Mouse (Mus musculus): ENCODE data around the gene Tmem50b. TPM values are rescaled to one million over a fixed set of nuclear protein-coding genes. Genes with fewer than 3 reads are reported as not detected.

Tmem50b gene
- total and polyA plus RNA-seq, 2 experiments from 2014 or later = 79.6 to 114 TPM

DNA sequence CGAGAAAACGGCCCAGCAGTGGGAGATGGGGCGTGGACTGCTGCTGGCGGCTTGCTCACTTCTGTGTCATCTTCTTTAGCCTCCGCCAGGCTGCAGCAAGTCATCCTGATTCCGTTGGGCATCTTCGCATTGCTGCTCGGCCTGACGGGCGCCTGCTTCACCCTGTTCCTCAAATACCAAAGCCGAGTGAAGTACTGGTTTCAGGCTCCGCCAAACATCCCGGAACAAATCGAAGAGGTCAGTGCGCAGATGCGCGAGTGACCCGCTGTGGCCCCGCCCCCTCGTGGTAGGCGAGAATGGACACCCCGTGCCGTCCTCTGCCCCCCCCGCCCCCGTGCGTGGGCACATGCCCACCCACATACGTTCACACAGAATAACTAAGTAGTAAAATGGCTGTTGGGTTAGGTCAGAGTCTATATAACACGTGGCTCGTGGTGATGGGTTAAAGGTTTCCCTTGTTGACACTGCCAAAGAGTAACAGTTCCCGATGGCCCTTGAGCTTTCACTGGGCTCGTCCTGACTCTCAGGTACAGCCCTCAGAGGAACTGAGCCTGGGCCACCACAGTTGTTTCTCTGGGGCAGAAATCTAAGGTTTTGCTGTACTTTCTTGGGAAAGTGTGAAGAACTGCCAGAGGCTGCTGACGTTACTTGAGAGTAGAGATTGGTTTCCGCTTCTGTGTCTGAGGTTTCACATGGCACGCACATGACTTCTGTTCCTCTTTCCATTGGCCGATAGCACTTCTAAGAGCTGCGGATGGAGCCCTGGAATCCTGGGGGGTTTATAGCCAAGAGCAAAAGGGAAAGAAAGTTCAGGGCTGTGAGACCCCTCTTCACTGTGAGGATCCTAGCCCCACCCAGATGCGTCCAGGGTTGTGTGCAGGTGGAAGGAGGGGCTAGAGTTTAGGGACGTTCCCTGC, 35.8 kb downstream of the Tmem50b start:
- Histone ChIP-seq H3K4me1 (ENCODE audit: insufficient read depth, low read length) (no peaks in the 10 kb centered on the region), H3K4me3 (ENCODE audit: low read length) (no peak overlapping the region), H3K27me3 (ENCODE audit: insufficient read depth, low read length) (no peaks in the 10 kb centered on the region), H3K9me3 (ENCODE audit: low read length) (no peaks in the 10 kb centered on the region), H3K4me2 (ENCODE audit: low read depth, low read length) (no peak overlapping the region), H3K36me3 (ENCODE audit: insufficient read depth, low read length) (peaks cover 13% of the 10 kb centered on the region; the same call in 1 of the 2 replicates), H3K27ac (no peak overlapping the region), H3K9ac (replicated peaks; ENCODE audit: low read length) (no peak overlapping the region)
- TF ChIP-seq CTCF (IDR thresholded peaks at IDR 0.05; ENCODE audit: low read depth) = no peak
- 0 out of 2 replicates have a peak, but pooled peaks have one; percentile 33 for ATAC-seq
- WGBS = 71% methylated on average over 38 of the region's 38 CpGs
- no peak for DNase-seq (ENCODE audit: low spot score)

DNA sequence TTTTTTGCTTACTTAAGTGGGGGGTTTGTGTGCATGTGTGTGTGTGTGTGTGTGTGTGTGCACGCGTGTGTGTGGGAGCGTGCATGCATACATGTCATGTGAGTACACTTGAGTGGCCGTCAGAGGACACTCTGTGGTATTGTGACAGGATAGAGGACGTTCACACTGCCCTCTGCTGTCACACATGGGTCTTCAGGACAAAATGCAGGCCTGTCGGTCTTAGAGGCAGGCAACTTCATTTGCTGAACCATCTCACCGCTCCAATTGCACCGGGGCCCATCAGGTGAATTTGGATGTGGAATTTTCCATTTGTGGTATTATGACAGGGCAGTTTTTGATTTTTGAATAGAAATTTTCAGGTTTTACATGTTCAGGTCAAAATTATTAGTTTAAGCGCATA, 36.5 kb downstream of the Tmem50b start:
- H3K36me3 ChIP-seq (ENCODE audit: insufficient read depth, low read length) = peaks cover 13% of the 10 kb centered on the region; the same call in 1 of the 2 replicates
- ATAC-seq = peak; percentile 83

DNA sequence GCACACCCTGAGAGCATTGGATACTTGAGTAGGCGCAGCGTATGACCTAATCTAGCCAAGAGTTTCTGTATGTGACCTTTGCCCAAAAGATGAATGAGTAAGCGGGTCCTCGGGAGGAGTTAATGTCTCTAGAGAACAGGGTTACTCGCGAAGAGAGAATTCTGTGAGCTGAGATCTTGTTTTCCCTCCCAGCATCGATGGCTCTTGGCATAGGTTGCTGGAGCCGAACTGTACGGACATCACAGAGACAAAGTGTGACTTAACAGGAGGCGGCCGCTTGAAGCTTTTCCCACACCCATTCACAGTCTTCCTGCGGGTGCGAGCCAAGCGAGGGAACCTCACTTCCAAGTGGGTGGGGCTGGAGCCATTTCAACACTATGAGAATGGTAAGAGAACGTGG, 39.9 kb downstream of the Tmem50b start:
- H3K4me1 ChIP-seq (ENCODE audit: insufficient read depth, low read length) = no peaks in the 10 kb centered on the region
- ATAC-seq (no peak), DNase-seq (ENCODE audit: low spot score) (peak; percentile 12)
- 78% methylated on average over 15 of the region's 15 CpGs for WGBS
- no peak overlapping the region for H3K4me2 ChIP-seq (ENCODE audit: low read depth, low read length)
- TF ChIP-seq CTCF (IDR thresholded peaks at IDR 0.05; ENCODE audit: low read depth) = no peak
- H3K9me3 ChIP-seq (ENCODE audit: low read length) = no peaks in the 10 kb centered on the region
- no peak overlapping the region for H3K9ac ChIP-seq (replicated peaks; ENCODE audit: low read length)
- H3K36me3 ChIP-seq (ENCODE audit: insufficient read depth, low read length) = peaks cover 4% of the 10 kb centered on the region; the same call in 1 of the 2 replicates
- H3K4me3 ChIP-seq (ENCODE audit: low read length) = no peak overlapping the region
- H3K27ac ChIP-seq = no peak overlapping the region
- H3K27me3 ChIP-seq (ENCODE audit: insufficient read depth, low read length) = no peaks in the 10 kb centered on the region

More for the DNA sequence above, 36.5 kb downstream of the Tmem50b start:
- TF ChIP-seq CTCF (IDR thresholded peaks at IDR 0.05; ENCODE audit: low read depth) = peak; percentile 77
- Histone ChIP-seq H3K27me3 (ENCODE audit: insufficient read depth, low read length) (no peaks in the 10 kb centered on the region), H3K4me1 (ENCODE audit: insufficient read depth, low read length) (no peaks in the 10 kb centered on the region), H3K9me3 (ENCODE audit: low read length) (no peaks in the 10 kb centered on the region), H3K4me2 (ENCODE audit: low read depth, low read length) (no peak overlapping the region), H3K4me3 (ENCODE audit: low read length) (no peak overlapping the region), H3K9ac (replicated peaks; ENCODE audit: low read length) (no peak overlapping the region), H3K27ac (no peak overlapping the region)
- DNase-seq (ENCODE audit: low spot score) = peak; percentile 79
- WGBS = 46% methylated on average over 9 of the region's 9 CpGs

DNA sequence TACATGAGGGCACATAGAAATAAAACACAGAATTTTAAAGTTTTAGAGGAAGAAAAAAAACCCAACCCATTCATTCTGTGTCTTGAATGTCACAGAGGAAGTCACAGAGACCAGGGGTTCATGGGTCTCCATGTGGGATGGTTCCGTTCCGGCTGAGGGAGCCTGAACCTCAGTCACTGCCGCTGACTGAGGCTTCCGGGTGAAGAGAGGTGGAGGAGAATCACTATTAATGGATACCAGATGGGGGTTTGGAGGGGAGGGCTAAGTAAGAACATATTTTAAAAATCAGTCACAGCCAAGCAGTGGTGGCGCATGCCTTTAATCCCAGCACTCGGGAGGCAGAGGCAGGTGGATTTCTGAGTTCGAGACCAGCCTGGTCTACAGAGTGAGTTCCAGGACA, 40.4 kb downstream of the Tmem50b start:
- no peaks in the 10 kb centered on the region for H3K9me3 ChIP-seq (ENCODE audit: low read length)
- ATAC-seq (no peak), DNase-seq (ENCODE audit: low spot score) (no peak)
- no peak overlapping the region for H3K9ac ChIP-seq (replicated peaks; ENCODE audit: low read length)
- no peak overlapping the region for H3K27ac ChIP-seq
- H3K36me3 ChIP-seq (ENCODE audit: insufficient read depth, low read length) = peaks cover 4% of the 10 kb centered on the region; the same call in 1 of the 2 replicates
- no peak overlapping the region for H3K4me3 ChIP-seq (ENCODE audit: low read length)
- no peak overlapping the region for H3K4me2 ChIP-seq (ENCODE audit: low read depth, low read length)
- H3K4me1 ChIP-seq (ENCODE audit: insufficient read depth, low read length) = no peaks in the 10 kb centered on the region
- 86% methylated on average over 7 of the region's 7 CpGs for WGBS
- no peaks in the 10 kb centered on the region for H3K27me3 ChIP-seq (ENCODE audit: insufficient read depth, low read length)
- no peak for TF ChIP-seq CTCF (IDR thresholded peaks at IDR 0.05; ENCODE audit: low read depth)

DNA sequence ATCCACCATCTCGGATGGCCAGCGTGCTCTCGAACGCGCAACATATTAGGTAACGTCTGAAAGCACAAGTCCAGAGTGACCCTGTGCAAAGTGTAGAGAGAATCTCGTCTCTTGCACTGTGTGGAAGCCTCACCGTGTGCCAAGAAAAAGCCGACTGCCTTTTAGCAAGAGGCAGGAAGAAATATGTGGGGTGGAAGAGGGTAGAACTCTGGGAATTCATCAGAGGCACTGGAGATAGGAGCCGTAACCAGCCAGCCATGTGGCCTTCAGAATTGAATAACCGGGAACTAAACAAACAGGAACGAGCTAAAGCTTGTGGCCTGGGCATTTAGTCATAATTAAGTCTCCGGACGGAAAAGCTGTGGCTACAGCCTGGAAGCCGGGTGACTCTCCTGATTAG, 40.9 kb downstream of the Tmem50b start:
- peaks cover 4% of the 10 kb centered on the region; the same call in 1 of the 2 replicates for H3K36me3 ChIP-seq (ENCODE audit: insufficient read depth, low read length)
- no peak overlapping the region for H3K4me2 ChIP-seq (ENCODE audit: low read depth, low read length)
- no peaks in the 10 kb centered on the region for H3K27me3 ChIP-seq (ENCODE audit: insufficient read depth, low read length)
- no peak overlapping the region for H3K9ac ChIP-seq (replicated peaks; ENCODE audit: low read length)
- no peaks in the 10 kb centered on the region for H3K9me3 ChIP-seq (ENCODE audit: low read length)
- no peak for TF ChIP-seq CTCF (IDR thresholded peaks at IDR 0.05; ENCODE audit: low read depth)
- H3K4me3 ChIP-seq (ENCODE audit: low read length) = no peak overlapping the region
- no peak for ATAC-seq
- 78% methylated on average over 15 of the region's 15 CpGs for WGBS
- no peaks in the 10 kb centered on the region for H3K4me1 ChIP-seq (ENCODE audit: insufficient read depth, low read length)
- no peak for DNase-seq (ENCODE audit: low spot score)
- H3K27ac ChIP-seq = no peak overlapping the region

DNA sequence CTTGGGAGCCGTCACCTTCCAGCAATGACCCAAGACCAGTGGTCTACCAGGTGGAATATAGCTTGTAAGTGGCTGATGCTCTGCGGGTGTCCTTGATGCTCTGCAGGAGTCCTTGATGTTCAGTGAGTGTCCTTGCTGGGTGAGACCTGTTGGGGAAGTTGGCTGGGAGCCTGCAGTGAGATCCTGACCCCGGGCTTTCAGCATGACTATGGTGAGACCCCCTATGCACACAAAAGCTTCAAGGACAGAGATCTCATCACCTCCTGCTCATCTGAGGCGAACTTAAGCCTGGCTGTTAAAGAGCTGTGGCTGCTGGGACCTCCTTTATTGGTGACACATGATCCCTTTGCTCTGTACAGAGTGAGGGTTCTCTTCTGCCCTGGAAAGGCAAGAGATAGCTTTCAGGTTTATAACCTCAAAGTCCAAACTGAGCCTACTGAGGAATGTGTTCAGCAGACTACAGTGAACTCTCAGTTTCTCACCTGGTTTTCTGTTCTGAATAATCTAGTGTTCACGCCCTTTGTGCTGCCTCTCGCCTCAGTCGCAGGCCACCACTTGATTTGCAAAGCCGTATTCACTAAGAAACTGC, 42.5 kb downstream of the Tmem50b start:
- no peak for DNase-seq (ENCODE audit: low spot score)
- H3K4me3 ChIP-seq (ENCODE audit: low read length) = no peak overlapping the region
- no peak for ATAC-seq
- H3K4me1 ChIP-seq (ENCODE audit: insufficient read depth, low read length) = no peaks in the 10 kb centered on the region
- WGBS = 90% methylated on average over 8 of the region's 8 CpGs
- H3K4me2 ChIP-seq (ENCODE audit: low read depth, low read length) = no peak overlapping the region
- TF ChIP-seq CTCF (IDR thresholded peaks at IDR 0.05; ENCODE audit: low read depth) = no peak
- no peaks in the 10 kb centered on the region for H3K27me3 ChIP-seq (ENCODE audit: insufficient read depth, low read length)
- no peak overlapping the region for H3K9ac ChIP-seq (replicated peaks; ENCODE audit: low read length)
- no peak overlapping the region for H3K27ac ChIP-seq
- peaks cover 4% of the 10 kb centered on the region; the same call in 1 of the 2 replicates for H3K36me3 ChIP-seq (ENCODE audit: insufficient read depth, low read length)
- no peaks in the 10 kb centered on the region for H3K9me3 ChIP-seq (ENCODE audit: low read length)

Data from hindbrain, postnatal 0 days (tissue).